33 mouse cellular contexts compared by ENCODE assay signal in genomic region chr2:148870526-148870925, GRCm38 (mm10). TPM values are rescaled to one million over a fixed set of nuclear protein-coding genes. Genes with fewer than 3 reads are reported as not detected.
A peak's percentile ranks its signal among the peaks of the same experiment; 100 is the strongest.
DNase-seq lines count a peak whose midpoint lies in the region; TF ChIP-seq lines count a peak whose summit lies in the region.
"Had no signal": no experiment of that assay in that cellular context is flagged by ENCODE, and none has a peak within 500 bp of the region (broad histone marks: within the 10 kb centered on the region; RNA-seq: fewer than 3 reads in every experiment).

No protein-coding gene starts in this region.

- DNase-seq in heart, adult 11 months = peak; percentile 82
- DNase-seq in heart, postnatal 25 days (ENCODE audit: low spot score) = no peak
- DNase-seq in layer of hippocampus, adult 2 months (ENCODE audit: low spot score in 2 of 2) = no peak
- no peak for DNase-seq in layer of hippocampus, adult 18-20 months (ENCODE audit: low spot score in 2 of 2)
- DNase-seq in adipocyte (ENCODE audit: low spot score) = peak; percentile 39
- DNase-seq in thymus, adult 2 months = no peak
- DNase-seq: adrenal gland, adult 2 months; adrenal gland, postnatal 10 days; adrenal gland, postnatal 25 days; B cell, adult 2 months; cerebellum, adult 11 months; cerebellum, adult 18-20 months; cerebellum, adult 8-10 months; cerebellum, adult 9-11 months; cerebellum, postnatal 14 days; cerebellum, postnatal 36 days had no signal

- peaks cover 35% of the 10 kb centered on the region for H3K79me2 ChIP-seq in myocyte (ENCODE audit: control insufficient read depth, insufficient read depth)

- no peak overlapping the region for H3K4me3 ChIP-seq in layer of hippocampus, adult 2 months
- no peak overlapping the region for H3K4me3 ChIP-seq in myocyte
- no peak overlapping the region for H3K4me3 ChIP-seq in thymus, adult 2 months (ENCODE audit: control insufficient read depth, insufficient read depth, low read length)
- H3K4me3 ChIP-seq: embryonic facial prominence, embryonic 10.5 days; embryonic facial prominence, embryonic 12.5 days; erythroblast, embryonic 14.5 days; forebrain, embryonic 10.5 days; forebrain, embryonic 12.5 days had no signal

- no peak overlapping the region for H3K4me2 ChIP-seq in myocyte (ENCODE audit: low read depth)
- H3K4me2 ChIP-seq: embryonic facial prominence, embryonic 12.5 days; forebrain, embryonic 12.5 days had no signal

- no peak for TF ChIP-seq CTCF in layer of hippocampus, adult 2 months (conservative IDR thresholded peaks at IDR 0.05)
- no peak for TF ChIP-seq CTCF in thymus, adult 2 months (IDR thresholded peaks at IDR 0.05; ENCODE audit: borderline replicate concordance, control insufficient read depth, extremely low read depth, insufficient read depth, low read length, poor library complexity)

- peaks cover 17% of the 10 kb centered on the region for H3K36me3 ChIP-seq in myocyte (ENCODE audit: control insufficient read depth, insufficient read depth)
- H3K36me3 ChIP-seq in thymus, adult 2 months (ENCODE audit: control insufficient read depth, insufficient read depth, low read length) = peaks cover 5% of the 10 kb centered on the region; the same call in 1 of the 2 replicates

- H3ac ChIP-seq in myocyte (ENCODE audit: control insufficient read depth, insufficient read length) = no peak overlapping the region

- intact Hi-C loops in heart, postnatal 25 days (cut with DNase I) = no loop called here

- no peaks in the 10 kb centered on the region for H3K27me3 ChIP-seq in myocyte (ENCODE audit: control insufficient read depth, insufficient read depth, insufficient read length)
- no peaks in the 10 kb centered on the region for H3K27me3 ChIP-seq in thymus, adult 2 months (ENCODE audit: control insufficient read depth, insufficient read depth, low read length)
- H3K27me3 ChIP-seq: CH12.LX; embryonic facial prominence, embryonic 12.5 days; forebrain, embryonic 12.5 days; Patski had no signal

- H3K27ac ChIP-seq in layer of hippocampus, adult 2 months = peak overlapping the region; percentile 19; the same call in 1 of the 2 replicates
- no peak overlapping the region for H3K27ac ChIP-seq in thymus, adult 2 months (ENCODE audit: control insufficient read depth, insufficient read depth, low read length)
- H3K27ac ChIP-seq: embryonic facial prominence, embryonic 10.5 days; embryonic facial prominence, embryonic 12.5 days; forebrain, embryonic 10.5 days; forebrain, embryonic 12.5 days had no signal

- peaks cover 17% of the 10 kb centered on the region for H3K4me1 ChIP-seq in thymus, adult 2 months (replicated peaks; ENCODE audit: control insufficient read depth, insufficient read depth, low read length)

- WGBS in thymus, adult 2 months = 90% methylated on average over 3 of the region's 3 CpGs

- peak; percentile 8 for TF ChIP-seq POLR2A in myocyte (IDR thresholded peaks at IDR 0.05; ENCODE audit: insufficient read length, low read depth)
- no peak for TF ChIP-seq POLR2A in thymus, adult 2 months (IDR thresholded peaks at IDR 0.05; ENCODE audit: control insufficient read depth, extremely low read depth, insufficient read depth, low read length, poor library complexity)

TF ChIP-seq in myocyte, 11 proteins besides CTCF, POLR2A, EP300 and RAD21:
- TF ChIP-seq E2F4 (IDR thresholded peaks at IDR 0.05; ENCODE audit: insufficient read depth) = no peak
- peak; percentile 20 for TF ChIP-seq POLR2AphosphoS2 (IDR thresholded peaks at IDR 0.05; ENCODE audit: insufficient read length, low read depth)

RNA-seq across cellular contexts. Expression of gene Cst3, which starts 5.0 kb away (rescaled TPM):
- total RNA-seq in heart, postnatal 25 days (2021) = 1,000 to 10,000 TPM in 1 of 2 experiments, 100 to 1,000 TPM in 1; 940 to 1,010 TPM
- total RNA-seq in layer of hippocampus, adult 2 months (2021) = 1,000 to 10,000 TPM; 2,176 to 2,304 TPM
- total RNA-seq in layer of hippocampus, adult 18-20 months (2021) = 1,000 to 10,000 TPM; 2,533 to 2,626 TPM
- 646 TPM for polyA plus RNA-seq in myocyte (2012; fragmentation: generic; extraction: Trizol)
- 843 and 1,366 TPM in 2 replicates for polyA plus RNA-seq in thymus, adult 2 months (2012; rRNA removed)

RNA-seq across cellular contexts. Expression of gene 9230104L09Rik, which starts 5.7 kb away (rescaled TPM):
- under 1 TPM; 0.49 to 0.95 TPM for total RNA-seq in heart, postnatal 25 days (2021)
- not detected for total RNA-seq in layer of hippocampus, adult 2 months (2021)
- total RNA-seq in layer of hippocampus, adult 18-20 months (2021) = not detected
- polyA plus RNA-seq in myocyte (2012; fragmentation: generic; extraction: Trizol) = not detected
- 0.30 TPM in 1 of 2 replicates, not detected in the other for polyA plus RNA-seq in thymus, adult 2 months (2012; rRNA removed)
- total RNA-seq: CH12.LX; common myeloid progenitor, adult 5-6 weeks; G1E had no signal
- polyA plus RNA-seq: activated CD4-positive, CD25-positive, alpha-beta regulatory T cell, adult 4 months; adrenal gland, adult 2 months; brain, embryonic 14.5 days; CD4-positive, CD25-positive, alpha-beta regulatory T cell, adult 4 months; embryonic facial prominence, embryonic 10.5 days; embryonic facial prominence, embryonic 12.5 days; embryonic facial prominence, embryonic 14.5 days; erythroblast, embryonic 14.5 days; forebrain, embryonic 10.5 days; forebrain, embryonic 12.5 days; forebrain, embryonic 14.5 days; forebrain, embryonic 16.5 days; G1E; Patski had no signal

RNA-seq across cellular contexts. Expression of gene Cst9, which starts 35.6 kb away (rescaled TPM):
- total RNA-seq in heart, postnatal 25 days (2021) = 1 to 10 TPM; 1.3 to 1.8 TPM
- not detected for total RNA-seq in layer of hippocampus, adult 2 months (2021)
- not detected for total RNA-seq in layer of hippocampus, adult 18-20 months (2021)
- not detected for polyA plus RNA-seq in myocyte (2012; fragmentation: generic; extraction: Trizol)
- polyA plus RNA-seq in thymus, adult 2 months (2012; rRNA removed) = 0.44 TPM in 1 of 2 replicates, not detected in the other
- total RNA-seq: adrenal gland, adult 2 months; adrenal gland, postnatal 10 days; adrenal gland, postnatal 25 days; adrenal gland, postnatal 4 days; CH12.LX; common myeloid progenitor, adult 5-6 weeks; G1E had no signal
- polyA plus RNA-seq: activated CD4-positive, CD25-positive, alpha-beta regulatory T cell, adult 4 months; adrenal gland, adult 2 months; brain, embryonic 14.5 days; CD4-positive, CD25-positive, alpha-beta regulatory T cell, adult 4 months; embryonic facial prominence, embryonic 10.5 days; embryonic facial prominence, embryonic 12.5 days; embryonic facial prominence, embryonic 14.5 days; erythroblast, embryonic 14.5 days; forebrain, embryonic 10.5 days; forebrain, embryonic 12.5 days; forebrain, embryonic 14.5 days; forebrain, embryonic 16.5 days; G1E; Patski had no signal

RNA-seq across cellular contexts. Expression of gene Cst13, which starts 50.6 kb away (rescaled TPM):
- not detected for total RNA-seq in heart, postnatal 25 days (2021)
- not detected for total RNA-seq in layer of hippocampus, adult 2 months (2021)
- total RNA-seq in layer of hippocampus, adult 18-20 months (2021) = not detected
- polyA plus RNA-seq in myocyte (2012; fragmentation: generic; extraction: Trizol) = not detected
- not detected in 2 replicates for polyA plus RNA-seq in thymus, adult 2 months (2012; rRNA removed)
- total RNA-seq: adrenal gland, adult 2 months; adrenal gland, postnatal 10 days; CH12.LX; common myeloid progenitor, adult 5-6 weeks had no signal
- polyA plus RNA-seq: activated CD4-positive, CD25-positive, alpha-beta regulatory T cell, adult 4 months; adrenal gland, adult 2 months; brain, embryonic 14.5 days; CD4-positive, CD25-positive, alpha-beta regulatory T cell, adult 4 months; embryonic facial prominence, embryonic 10.5 days; embryonic facial prominence, embryonic 12.5 days; embryonic facial prominence, embryonic 14.5 days; erythroblast, embryonic 14.5 days; forebrain, embryonic 10.5 days; forebrain, embryonic 12.5 days; forebrain, embryonic 14.5 days; forebrain, embryonic 16.5 days; G1E; Patski had no signal

Comparison
In these comparisons a context has a peak if more than half of its experiments do, and no peak if none do; other contexts are left out.
1. DNase-seq: peak in heart, adult 11 months (single experiment) and adipocyte (single experiment); none in heart, postnatal 25 days (single experiment), layer of hippocampus, adult 2 months (0 of 2), layer of hippocampus, adult 18-20 months (0 of 2) and thymus, adult 2 months (single experiment).